Mouse (Mus musculus): ENCODE data around the gene Fhad1.

- TF ChIP-seq ZC3H11A (IDR thresholded peaks at IDR 0.05; ENCODE audit: low read depth, low read length) (no peak), JUN (IDR thresholded peaks at IDR 0.05; ENCODE audit: insufficient read depth, low read depth, low read length) (no peak), HCFC1 (IDR thresholded peaks at IDR 0.05; ENCODE audit: low read depth, low read length) (no peak), MEF2A (IDR thresholded peaks at IDR 0.05; ENCODE audit: borderline replicate concordance, low read depth, low read length) (no peak), CTCF (conservative IDR thresholded peaks at IDR 0.05 in 1 of 2, IDR thresholded peaks at IDR 0.05 in 1 of 2; ENCODE audit: low read depth in 2 of 2, low read length in 2 of 2) (no peak), E2F4 (IDR thresholded peaks at IDR 0.05; ENCODE audit: insufficient replicate concordance, low read depth, low read length) (no peak), IRF4 (IDR thresholded peaks at IDR 0.05; ENCODE audit: low read depth, low read length) (no peak), MAZ (IDR thresholded peaks at IDR 0.05; ENCODE audit: low read depth, low read length) (no peak), RCOR1 (conservative IDR thresholded peaks at IDR 0.05; ENCODE audit: low read depth, low read length) (no peak), BHLHE40 (IDR thresholded peaks at IDR 0.05; ENCODE audit: low read depth, low read length) (no peak)
Measured at GRCm38 (mm10) chr4:141870666-141871332, 144.1 kb downstream of the Fhad1 start.
